Mouse (Mus musculus): ENCODE data around the gene Ankrd44. TPM values are rescaled to one million over a fixed set of nuclear protein-coding genes. Genes with fewer than 3 reads are reported as not detected.

Gene Ankrd44
- total and polyA plus RNA-seq, 3 experiments: 12.7 to 23.0 (median 19.8) TPM

GRCm38 (mm10) chr1:54847238-54847637, 78.9 kb downstream of the Ankrd44 start:
- dilution Hi-C loops (cut with MboI; ENCODE audit: extremely low pct_ligation_motif_present, extremely low pct_unique_long_range_greater_than_20kb, low sequenced_read_pairs) (no loop called here), in situ Hi-C loops (cut with MboI; ENCODE audit: low pct_ligation_motif_present, low pct_unique_long_range_greater_than_20kb, low sequenced_read_pairs) (no loop called here)
- TF ChIP-seq USF1 (IDR thresholded peaks at IDR 0.05; ENCODE audit: low read depth, low read length) (peak; percentile 73), JUN (IDR thresholded peaks at IDR 0.05; ENCODE audit: insufficient read depth, low read depth, low read length) (peak; percentile 67), ETS1 (conservative IDR thresholded peaks at IDR 0.05; ENCODE audit: low read depth, low read length) (0 out of 2 replicates have a peak, but pooled peaks have one; percentile 10), BHLHE40 (IDR thresholded peaks at IDR 0.05; ENCODE audit: low read depth, low read length) (0 out of 2 replicates have a peak, but pooled peaks have one; percentile 28), CTCF (conservative IDR thresholded peaks at IDR 0.05 in 1 of 2, IDR thresholded peaks at IDR 0.05 in 1 of 2; ENCODE audit: low read depth in 2 of 2, low read length in 2 of 2) (no peak), SMC3 (IDR thresholded peaks at IDR 0.05; ENCODE audit: low read depth, low read length) (no peak), HCFC1 (IDR thresholded peaks at IDR 0.05; ENCODE audit: low read depth, low read length) (no peak), MYC (IDR thresholded peaks at IDR 0.05; ENCODE audit: low read depth, low read length) (peak; percentile 50; the same call in 1 of the 2 replicates), USF2 (conservative IDR thresholded peaks at IDR 0.05; ENCODE audit: low read depth, low read length) (peak; percentile 61), EP300 (IDR thresholded peaks at IDR 0.05; ENCODE audit: low read length) (peak; percentile 20; the same call in 1 of the 2 replicates), MEF2A (IDR thresholded peaks at IDR 0.05; ENCODE audit: borderline replicate concordance, low read depth, low read length) (no peak), MAX (IDR thresholded peaks at IDR 0.05; ENCODE audit: low read length) (peak; percentile 84; the same call in 1 of the 2 replicates), JUND (conservative IDR thresholded peaks at IDR 0.05; ENCODE audit: low read depth, low read length) (peak; percentile 72)
- Histone ChIP-seq H3K4me3 (replicated peaks in 1 of 3; ENCODE audit: low read depth in 2 of 3, low read length in 2 of 3, poor library complexity in 1 of 3) (no peak overlapping the region), H3K36me3 (replicated peaks in 1 of 2; ENCODE audit: control insufficient read depth in 1 of 2, insufficient read depth in 1 of 2, low read length in 1 of 2) (peaks cover 0 to 6% of the 10 kb centered on the region in 2 experiments), H3K9me3 (replicated peaks; ENCODE audit: low read length) (no peaks in the 10 kb centered on the region), H3K9ac (ENCODE audit: insufficient read depth, low read depth) (no peak overlapping the region), H3K79me2 (replicated peaks; ENCODE audit: control insufficient read depth, extremely low read depth, insufficient read depth, poor library complexity, severe bottlenecking) (0 out of 2 replicates have a peak, but pooled peaks cover 4% of the 10 kb centered on the region), H3K27ac (ENCODE audit: insufficient read depth, low read depth) (no peak overlapping the region), H3K4me1 (ENCODE audit: control insufficient read depth in 1 of 2, insufficient read depth in 2 of 2) (peaks cover 34 to 56% of the 10 kb centered on the region in 2 experiments), H3K27me3 (replicated peaks) (no peaks in the 10 kb centered on the region), H3K4me2 (ENCODE audit: insufficient read depth, low read depth, poor library complexity, severe bottlenecking) (no peak overlapping the region)
- DNase-seq (ENCODE audit: extremely low read depth): peak; percentile 36

DNA sequence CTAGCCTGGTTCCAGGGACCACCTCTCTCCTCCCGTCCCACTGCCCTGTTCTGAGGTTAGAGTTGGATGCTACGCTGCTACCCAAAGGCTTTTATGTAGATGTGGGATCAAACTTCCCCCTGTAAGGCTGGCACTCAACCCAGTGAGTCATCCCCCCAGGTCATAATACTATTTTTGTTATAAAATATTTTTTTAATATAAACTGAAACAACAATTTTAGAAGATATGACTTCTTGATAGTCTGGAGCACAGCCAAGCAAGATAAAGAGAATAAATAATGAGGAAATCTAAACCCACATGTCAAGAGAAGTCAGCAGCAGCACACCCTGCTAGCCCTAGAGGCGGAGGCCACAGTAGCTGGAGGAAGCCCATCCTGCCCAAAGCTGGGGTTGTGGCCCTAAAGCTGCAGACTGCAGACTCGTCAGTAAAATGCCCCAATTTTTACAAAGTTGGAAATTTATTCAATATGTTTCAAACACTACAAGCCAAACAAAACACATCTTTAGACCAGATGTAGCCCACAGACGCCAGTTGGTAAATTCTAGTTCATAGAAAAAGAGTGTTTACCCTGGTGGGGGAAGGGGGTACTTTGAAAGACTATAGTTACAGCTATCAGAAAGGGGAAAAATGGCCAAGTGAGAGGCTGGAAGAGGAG, 79.7 kb downstream of the Ankrd44 start:
- dilution Hi-C loops (cut with MboI; ENCODE audit: extremely low pct_ligation_motif_present, extremely low pct_unique_long_range_greater_than_20kb, low sequenced_read_pairs) (no loop called here), in situ Hi-C loops (cut with MboI; ENCODE audit: low pct_ligation_motif_present, low pct_unique_long_range_greater_than_20kb, low sequenced_read_pairs) (no loop called here)
- no peak overlapping the region for H3K4me3 ChIP-seq (replicated peaks in 1 of 3; ENCODE audit: low read depth in 2 of 3, low read length in 2 of 3, poor library complexity in 1 of 3)
- H3K79me2 ChIP-seq (replicated peaks; ENCODE audit: control insufficient read depth, extremely low read depth, insufficient read depth, poor library complexity, severe bottlenecking): 0 out of 2 replicates have a peak, but pooled peaks cover 4% of the 10 kb centered on the region
- no peak for TF ChIP-seq MAZ (IDR thresholded peaks at IDR 0.05; ENCODE audit: low read depth, low read length)
- no peak for TF ChIP-seq ZC3H11A (IDR thresholded peaks at IDR 0.05; ENCODE audit: low read depth, low read length)
- TF ChIP-seq USF2 (conservative IDR thresholded peaks at IDR 0.05; ENCODE audit: low read depth, low read length): no peak
- TF ChIP-seq NELFE (IDR thresholded peaks at IDR 0.05; ENCODE audit: low read depth, low read length): no peak
- no peak overlapping the region for H3K9ac ChIP-seq (ENCODE audit: insufficient read depth, low read depth)
- H3K27ac ChIP-seq (ENCODE audit: insufficient read depth, low read depth): no peak overlapping the region
- peaks cover 36 to 63% of the 10 kb centered on the region in 2 experiments for H3K4me1 ChIP-seq (ENCODE audit: control insufficient read depth in 1 of 2, insufficient read depth in 2 of 2)
- no peaks in the 10 kb centered on the region for H3K27me3 ChIP-seq (replicated peaks)
- DNase-seq (ENCODE audit: extremely low read depth): no peak
- H3K9me3 ChIP-seq (replicated peaks; ENCODE audit: low read length): no peaks in the 10 kb centered on the region
- H3K36me3 ChIP-seq (replicated peaks in 1 of 2; ENCODE audit: control insufficient read depth in 1 of 2, insufficient read depth in 1 of 2, low read length in 1 of 2): peaks cover 0 to 6% of the 10 kb centered on the region in 2 experiments
- no peak overlapping the region for H3K4me2 ChIP-seq (ENCODE audit: insufficient read depth, low read depth, poor library complexity, severe bottlenecking)

Data from CH12.LX (cell line).